Mouse (Mus musculus) hindbrain, embryonic 16.5 days (tissue): ENCODE measurements at regions not wholly inside any gene's neighbourhood (a gene's known extent, or its start where the extent isn't known, plus 50 kb on each side); places are given as distances from the start of the nearest gene placed in this dataset.
A peak's percentile ranks its signal among the peaks of the same experiment; 100 is the strongest.

ENCODE experiments used
- ATAC-seq: fragments of 200-750 bp; cut with Nextera tagmentation; 2 replicates; pipeline ENCODE4 v1.8.0; 2017; ENCODE audit warnings: moderate TSS enrichment, moderate library complexity
- H3K27ac ChIP-seq: fragments of 300-500 bp; sonication (generic); 2 replicates; pipeline ENCODE4 v1.5.1; 2014; ENCODE audit warnings: low read depth, mild to moderate bottlenecking, control low read depth, low read length, moderate library complexity
- H3K27me3 ChIP-seq: fragments of 300-500 bp; sonication (generic); replicated peaks from 2 replicates; pipeline ENCODE4 v1.6.1; 2014; ENCODE audit warnings: low read length; ENCODE audit not compliant: control insufficient read depth, insufficient read depth
- H3K36me3 ChIP-seq: fragments of 300-500 bp; sonication (generic); 2 replicates; pipeline ENCODE4 v1.6.1; 2014; ENCODE audit warnings: mild to moderate bottlenecking, low read length, moderate library complexity, mixed read lengths; ENCODE audit not compliant: control insufficient read depth, insufficient read depth
- H3K4me1 ChIP-seq: fragments of 300-500 bp; sonication (generic); 2 replicates; pipeline ENCODE4 v1.6.1; 2014; ENCODE audit warnings: low read depth, low read length; ENCODE audit not compliant: control insufficient read depth, insufficient read depth
- H3K4me2 ChIP-seq: fragments of 300-500 bp; sonication (generic); 2 replicates; pipeline ENCODE4 v1.6.1; 2014; ENCODE audit warnings: mild to moderate bottlenecking, low read length, control low read depth, moderate library complexity
- H3K4me3 ChIP-seq: fragments of 300-500 bp; sonication (generic); 2 replicates; pipeline ENCODE4 v1.5.1; 2014; ENCODE audit warnings: mild to moderate bottlenecking, low read length, control low read depth, moderate library complexity
- H3K9ac ChIP-seq: fragments of 300-500 bp; sonication (generic); 2 replicates; pipeline ENCODE4 v1.6.1; 2014; ENCODE audit warnings: low read depth, mild to moderate bottlenecking, control low read depth, low read length, moderate library complexity
- H3K9me3 ChIP-seq: fragments of 300-500 bp; sonication (generic); 2 replicates; pipeline ENCODE4 v1.6.1; 2014; ENCODE audit warnings: mild to moderate bottlenecking, low read length, moderate library complexity; ENCODE audit not compliant: control insufficient read depth
- WGBS: fragments of 180-500 bp; shearing (Covaris S2); extraction: QIAGEN DNeasy Blood & Tissue Kit; methylation state at CpG from one replicate; pipeline ENCODE4 v1.1.7; 2014; 5-methylcytosine and 5-hydroxymethylcytosine counted together

DNA sequence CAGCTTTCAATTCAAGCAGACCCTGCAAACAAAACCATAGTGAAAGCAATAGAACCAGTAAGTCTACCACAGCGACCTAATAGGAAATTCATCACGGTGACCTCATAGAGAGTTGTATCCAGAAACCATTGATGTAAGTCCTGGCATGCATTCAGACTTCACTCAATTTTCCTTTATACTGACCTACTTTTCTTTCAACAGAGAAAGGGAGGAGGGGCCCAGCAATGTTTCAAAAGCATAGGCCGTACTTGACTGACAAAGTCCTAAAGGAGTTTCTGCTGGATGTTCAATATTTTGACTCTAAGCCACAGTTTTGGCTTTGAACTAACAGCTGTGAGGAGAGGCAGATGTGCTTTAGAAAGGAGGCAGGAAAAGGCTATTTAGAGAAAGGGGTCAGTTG, 88.4 kb downstream of the AI593442 start:
- H3K4me3 ChIP-seq = no peak overlapping the region
- H3K27me3 ChIP-seq = no peaks in the 10 kb centered on the region
- H3K4me1 ChIP-seq = no peaks in the 10 kb centered on the region
- H3K27ac ChIP-seq = no peak overlapping the region
- no peaks in the 10 kb centered on the region for H3K36me3 ChIP-seq
- no peak overlapping the region for H3K9ac ChIP-seq
- no peaks in the 10 kb centered on the region for H3K9me3 ChIP-seq
- WGBS = 53% methylated on average over 3 of the region's 3 CpGs
- no peak overlapping the region for H3K4me2 ChIP-seq
- ATAC-seq = no peak

DNA sequence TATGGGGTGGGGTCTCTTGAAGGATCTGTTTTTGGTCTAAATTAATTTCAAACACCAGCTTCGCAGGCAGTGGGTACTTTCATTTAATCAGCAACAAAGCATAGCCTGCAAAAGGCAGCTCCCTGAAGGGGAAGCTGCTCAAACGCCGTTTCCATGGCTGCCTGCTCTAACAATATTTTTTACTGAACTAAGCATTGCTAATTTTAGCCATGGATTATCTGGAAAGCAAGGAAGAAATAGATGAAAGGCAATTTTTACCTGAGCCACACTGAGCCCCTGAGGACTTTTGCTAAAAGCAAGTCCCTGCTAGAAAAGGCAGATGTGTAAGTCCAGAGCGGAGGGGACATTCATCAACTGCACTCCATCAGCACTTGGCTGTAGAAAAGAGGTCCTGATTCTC, 105.5 kb downstream of the AI593442 start:
- H3K4me1 ChIP-seq = peaks cover 4% of the 10 kb centered on the region
- H3K27me3 ChIP-seq = no peaks in the 10 kb centered on the region
- H3K9me3 ChIP-seq = no peaks in the 10 kb centered on the region
- H3K27ac ChIP-seq = 0 out of 2 replicates have a peak overlapping the region, but pooled peaks have one; percentile 21
- ATAC-seq = no peak
- WGBS = 47% methylated on average over 4 of the region's 4 CpGs
- H3K4me2 ChIP-seq = no peak overlapping the region
- no peak overlapping the region for H3K4me3 ChIP-seq
- no peak overlapping the region for H3K9ac ChIP-seq
- H3K36me3 ChIP-seq = no peaks in the 10 kb centered on the region

DNA sequence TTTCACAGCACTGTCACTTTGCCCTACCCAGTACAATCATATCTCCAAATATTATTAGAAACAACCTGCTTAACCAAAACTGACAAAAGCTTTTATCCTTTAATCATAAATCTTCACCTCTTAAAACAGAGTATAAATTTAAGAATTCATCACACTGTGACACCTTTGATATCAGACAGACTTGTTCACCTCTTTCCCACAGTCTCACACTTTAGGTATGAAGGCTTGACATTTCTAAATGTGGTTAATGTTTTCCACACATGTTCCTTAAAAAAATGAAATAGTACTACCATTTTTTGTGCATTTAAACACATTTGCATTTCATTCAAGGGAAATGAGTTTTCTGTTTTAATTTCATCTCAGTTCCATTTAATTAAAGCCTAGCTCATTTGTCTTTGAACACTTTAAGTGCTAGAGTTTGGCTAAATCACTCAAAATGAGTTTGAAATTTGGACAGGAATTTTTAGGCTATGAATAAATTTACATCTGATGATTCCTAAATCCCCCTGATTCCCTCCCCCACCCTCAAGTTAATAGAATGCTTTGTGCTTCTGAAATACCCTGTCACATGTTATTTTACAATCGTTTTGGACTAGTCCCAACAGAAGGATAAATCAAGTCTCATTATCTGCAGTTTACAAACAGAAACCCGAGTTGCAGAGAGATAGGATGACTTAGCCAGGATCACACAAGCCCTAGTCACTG, 127.9 kb downstream of the AI593442 start:
- 48% methylated on average over 2 of the region's 2 CpGs for WGBS

DNA sequence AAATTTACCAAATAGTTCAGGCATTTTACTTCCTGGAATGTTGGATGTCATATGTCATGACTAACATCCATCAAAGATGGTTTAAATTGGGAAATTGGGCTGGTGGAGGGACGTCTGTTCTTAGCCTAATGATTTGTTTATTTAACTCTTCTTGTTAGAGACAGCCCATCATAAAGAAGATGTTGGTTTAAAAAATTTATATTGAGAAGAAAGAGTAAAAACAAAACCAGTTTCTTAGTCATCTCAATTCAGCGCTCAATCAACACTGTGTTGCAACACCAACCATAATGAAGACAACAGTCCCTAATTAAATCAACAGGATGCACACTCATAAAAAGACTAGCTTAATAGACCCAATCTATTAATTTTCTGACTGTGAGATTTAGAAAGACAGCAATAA, 133.5 kb downstream of the AI593442 start:
- Histone ChIP-seq H3K27ac (no peak overlapping the region), H3K9ac (no peak overlapping the region), H3K4me2 (no peak overlapping the region), H3K36me3 (no peaks in the 10 kb centered on the region), H3K4me3 (no peak overlapping the region), H3K27me3 (no peaks in the 10 kb centered on the region), H3K9me3 (no peaks in the 10 kb centered on the region), H3K4me1 (no peaks in the 10 kb centered on the region)
- WGBS = 81% methylated on average over 2 of the region's 2 CpGs
- ATAC-seq = no peak

More for the DNA sequence above, 127.9 kb downstream of the AI593442 start:
- no peak for ATAC-seq
- H3K9ac ChIP-seq = no peak overlapping the region
- H3K36me3 ChIP-seq = no peaks in the 10 kb centered on the region
- H3K27me3 ChIP-seq = no peaks in the 10 kb centered on the region
- H3K9me3 ChIP-seq = no peaks in the 10 kb centered on the region
- no peak overlapping the region for H3K27ac ChIP-seq
- no peak overlapping the region for H3K4me3 ChIP-seq
- H3K4me2 ChIP-seq = no peak overlapping the region
- H3K4me1 ChIP-seq = no peaks in the 10 kb centered on the region

DNA sequence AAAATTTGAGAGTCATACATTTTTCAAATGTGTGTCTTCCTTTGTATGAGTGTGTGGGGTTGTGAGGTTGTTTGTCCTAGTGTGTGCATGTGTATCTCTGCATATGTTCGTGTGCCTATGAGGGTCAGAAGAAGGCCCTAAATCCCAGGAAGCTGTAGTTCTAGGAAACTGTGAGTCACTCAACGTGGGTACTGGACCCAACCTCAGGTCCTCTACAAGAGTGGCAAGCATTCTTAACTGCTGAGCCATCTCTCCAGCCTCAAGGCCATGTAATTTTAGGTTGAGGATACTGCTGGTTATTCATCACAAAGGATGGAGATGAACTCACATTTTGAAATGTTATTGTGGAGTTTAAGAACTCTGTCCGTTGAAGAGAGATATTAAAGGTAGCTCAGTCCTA, 140.5 kb downstream of the AI593442 start:
- H3K9me3 ChIP-seq = no peaks in the 10 kb centered on the region
- H3K27ac ChIP-seq = no peak overlapping the region
- WGBS = 87% methylated on average over 3 of the region's 3 CpGs

DNA sequence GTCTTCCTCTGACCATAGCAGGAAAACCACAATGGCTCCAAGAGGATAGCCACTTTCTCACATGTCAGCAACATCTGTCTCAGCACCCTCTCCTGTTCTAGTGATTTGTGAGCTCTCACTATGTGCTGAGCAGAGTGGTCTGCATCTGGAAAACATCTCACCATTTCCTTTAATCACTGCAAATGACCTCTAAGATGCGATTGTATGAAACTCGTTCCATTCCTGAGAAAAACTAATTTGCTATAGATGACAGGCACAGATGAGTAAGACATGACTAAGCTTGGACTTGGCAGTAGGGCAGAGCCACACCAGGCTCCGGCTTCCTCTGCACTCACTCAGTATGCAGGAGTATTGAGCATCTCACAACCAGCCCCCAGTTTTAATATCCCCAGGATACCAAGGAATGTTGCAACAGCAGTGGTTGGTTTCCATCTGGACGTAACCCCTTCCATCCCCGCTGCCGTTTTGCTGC, 150.1 kb downstream of the AI593442 start:
- H3K4me1 ChIP-seq = no peaks in the 10 kb centered on the region

More for the DNA sequence above, 140.5 kb downstream of the AI593442 start:
- no peak for ATAC-seq
- no peak overlapping the region for H3K9ac ChIP-seq
- H3K4me3 ChIP-seq = no peak overlapping the region
- H3K4me2 ChIP-seq = no peak overlapping the region
- H3K27me3 ChIP-seq = no peaks in the 10 kb centered on the region
- no peaks in the 10 kb centered on the region for H3K36me3 ChIP-seq
- H3K4me1 ChIP-seq = no peaks in the 10 kb centered on the region

DNA sequence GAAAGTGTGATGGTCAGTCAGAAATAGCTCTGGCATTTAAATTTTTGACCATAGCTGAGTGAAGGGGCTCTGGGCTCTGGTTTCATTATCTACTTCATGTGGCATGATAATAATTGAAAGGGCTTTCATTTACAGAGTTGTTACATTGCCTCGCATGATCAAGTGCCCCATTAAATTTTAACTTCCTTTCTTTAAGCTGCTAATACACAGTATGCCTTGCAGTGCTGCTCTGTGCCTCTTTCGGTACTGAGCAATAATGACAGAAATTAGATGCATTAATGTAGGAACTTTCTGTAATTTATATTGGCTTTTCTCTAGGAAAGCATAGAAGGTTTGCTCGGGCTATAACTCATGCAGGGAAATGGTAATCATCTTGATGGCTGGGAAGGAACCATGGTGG, 179.1 kb downstream of the AI593442 start:
- H3K36me3 ChIP-seq = no peaks in the 10 kb centered on the region
- no peaks in the 10 kb centered on the region for H3K4me1 ChIP-seq
- no peak; the same call in 1 of the 2 replicates for ATAC-seq
- no peak overlapping the region for H3K4me3 ChIP-seq
- H3K9me3 ChIP-seq = no peaks in the 10 kb centered on the region; the same call in 1 of the 2 replicates
- H3K27me3 ChIP-seq = no peaks in the 10 kb centered on the region
- no peak overlapping the region for H3K4me2 ChIP-seq
- no peak overlapping the region for H3K27ac ChIP-seq
- 67% methylated on average over 3 of the region's 3 CpGs for WGBS
- no peak overlapping the region for H3K9ac ChIP-seq

More for the DNA sequence above, 150.1 kb downstream of the AI593442 start:
- Histone ChIP-seq H3K9me3 (no peaks in the 10 kb centered on the region), H3K4me2 (no peak overlapping the region), H3K36me3 (no peaks in the 10 kb centered on the region), H3K27me3 (no peaks in the 10 kb centered on the region), H3K27ac (no peak overlapping the region), H3K4me3 (no peak overlapping the region), H3K9ac (no peak overlapping the region)
- ATAC-seq = no peak
- WGBS = 88% methylated on average over 6 of the region's 6 CpGs

DNA sequence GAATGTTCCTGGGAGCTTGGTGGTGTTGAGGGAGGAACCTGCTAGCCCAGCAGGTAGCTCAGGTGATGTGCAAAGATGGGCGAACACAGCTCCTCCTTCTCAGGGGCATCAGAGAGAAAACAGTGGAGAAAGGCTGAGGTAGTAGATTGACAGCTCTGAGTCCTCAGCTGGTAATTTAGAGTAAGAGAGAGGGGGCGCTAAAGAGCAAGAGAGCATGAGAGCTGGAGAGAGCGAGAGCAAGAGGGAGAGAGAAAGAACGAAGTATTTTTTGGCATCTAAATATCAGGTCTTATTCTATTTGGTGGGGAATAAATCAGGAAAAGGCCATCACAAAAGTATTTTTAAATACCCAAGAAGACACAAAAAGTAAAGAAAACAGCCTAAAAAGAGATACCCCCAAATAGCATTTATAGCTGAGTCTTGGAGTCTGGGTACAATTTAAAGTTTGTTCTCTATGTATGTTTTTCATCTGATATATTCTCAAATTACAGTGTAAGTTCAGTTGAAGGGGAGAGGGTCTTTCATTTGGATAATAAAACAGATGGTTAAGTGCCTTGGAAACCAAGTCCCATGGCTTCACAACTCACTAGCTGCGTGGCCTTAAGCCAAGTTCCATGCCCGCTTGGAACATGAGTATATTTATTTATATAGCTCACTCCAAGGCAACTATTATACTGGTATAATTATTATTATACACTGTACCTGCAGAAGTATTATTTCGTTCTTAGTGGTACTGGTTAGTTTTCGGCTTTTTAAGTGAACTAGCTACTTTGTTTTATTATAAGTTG, 183.9 kb downstream of the AI593442 start:
- H3K9ac ChIP-seq = no peak overlapping the region
- WGBS = 55% methylated on average over 8 of the region's 8 CpGs
- ATAC-seq = no peak
- no peaks in the 10 kb centered on the region; the same call in 1 of the 2 replicates for H3K4me1 ChIP-seq
- no peaks in the 10 kb centered on the region for H3K9me3 ChIP-seq
- H3K27ac ChIP-seq = no peak overlapping the region
- H3K4me2 ChIP-seq = no peak overlapping the region
- no peaks in the 10 kb centered on the region for H3K36me3 ChIP-seq
- no peak overlapping the region for H3K4me3 ChIP-seq
- H3K27me3 ChIP-seq = no peaks in the 10 kb centered on the region

DNA sequence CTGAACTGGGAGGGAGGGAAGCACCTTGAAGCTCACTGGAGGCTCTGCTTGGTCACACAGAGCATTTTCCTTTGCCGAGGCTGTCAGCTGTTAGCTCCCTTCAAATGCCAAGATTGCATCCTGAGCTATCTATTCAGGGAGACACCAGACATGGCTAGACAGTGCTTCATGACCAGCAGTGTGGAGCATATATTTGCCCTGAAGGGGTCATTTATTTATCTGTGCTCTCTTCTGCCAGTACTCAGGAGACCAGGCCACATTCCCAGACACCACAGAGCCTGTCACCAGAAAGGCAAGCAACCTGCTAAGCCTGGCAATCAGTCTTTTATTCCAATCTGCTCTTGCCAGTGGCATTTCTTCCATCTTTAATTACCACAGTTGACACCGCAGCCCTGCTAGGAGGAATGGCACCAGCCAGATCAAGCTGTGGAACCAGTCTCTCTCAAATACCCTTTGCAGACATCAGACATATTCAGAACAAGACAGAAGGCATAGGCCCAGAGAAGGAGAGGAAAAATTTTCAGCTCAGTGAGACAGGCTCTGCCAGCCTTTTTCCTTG, 186.6 kb downstream of the AI593442 start:
- H3K27ac ChIP-seq = no peak overlapping the region
- H3K9me3 ChIP-seq = no peaks in the 10 kb centered on the region
- WGBS = 40% methylated on average over 2 of the region's 2 CpGs
- peak; percentile 85 for ATAC-seq
- no peaks in the 10 kb centered on the region; the same call in 1 of the 2 replicates for H3K4me1 ChIP-seq
- H3K9ac ChIP-seq = no peak overlapping the region
- H3K36me3 ChIP-seq = no peaks in the 10 kb centered on the region
- no peak overlapping the region for H3K4me2 ChIP-seq
- no peaks in the 10 kb centered on the region for H3K27me3 ChIP-seq
- no peak overlapping the region for H3K4me3 ChIP-seq
